Mouse (Mus musculus): ENCODE results near the gene Astn1. TPM values are rescaled to one million over a fixed set of nuclear protein-coding genes. Genes with fewer than 3 reads are reported as not detected.
A peak's percentile ranks its signal among the peaks of the same experiment; 100 is the strongest.

The Astn1 gene
- polyA plus RNA-seq (2012; rRNA removed) = 0.03 and 0.06 TPM in 2 replicates
- 0.03 and 0.06 TPM in 2 replicates for polyA plus RNA-seq (2014; fragmentation: Nextera tagmentation; extraction: Ambion mirVana)

DNA sequence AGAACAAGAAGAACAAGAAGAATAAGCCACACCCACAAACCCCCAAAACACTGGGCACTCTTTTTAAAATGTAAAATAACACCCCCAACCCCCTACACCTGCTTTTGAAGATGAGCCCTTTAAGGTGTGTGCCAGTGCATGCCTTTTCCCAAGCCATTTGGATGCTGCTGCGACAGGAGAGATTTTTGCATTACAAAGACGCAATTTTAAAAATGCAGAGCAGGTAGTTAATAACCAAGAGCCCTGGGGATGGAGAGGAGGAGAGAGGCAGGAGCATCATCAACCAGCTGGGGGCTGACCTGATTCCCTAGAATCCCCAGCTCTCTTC lies at the start of gene Astn1:
TSS of gene Astn1 (plus strand) at position 310 of the 328 bp plus-strand sequence.
- no peaks in the 10 kb centered on the region for H3K4me1 ChIP-seq (replicated peaks; ENCODE audit: control insufficient read depth in 2 of 2, insufficient read depth in 2 of 2, low read length in 1 of 2)
- peaks cover 3% of the 10 kb centered on the region for H3K27me3 ChIP-seq (ENCODE audit: control insufficient read depth, insufficient read depth, low read length)
- no peak for ATAC-seq (ENCODE audit: insufficient read depth)
- H3K4me3 ChIP-seq (ENCODE audit: insufficient read depth in 1 of 2, low read depth in 2 of 2, low read length in 2 of 2) = no peak within 1 kb of the TSS
- H3K27ac ChIP-seq = no peak within 1 kb of the TSS
- no peak within 1 kb of the TSS for H3K9ac ChIP-seq (replicated peaks)
- TF ChIP-seq CTCF (IDR thresholded peaks at IDR 0.05; ENCODE audit: low read depth) = no peak
- TF ChIP-seq EP300 (IDR thresholded peaks at IDR 0.05; ENCODE audit: low read depth) = no peak
- no peak for DNase-seq (ENCODE audit: low read depth in 3 of 3, low spot score in 3 of 3)
- peak within 1 kb of the TSS; percentile 2; the same call in 1 of the 2 replicates for H3K4me2 ChIP-seq (ENCODE audit: low read depth)
- WGBS (ENCODE audit: insufficient replicate concordance) = 0% methylated on average over 2 of the region's 2 CpGs
- no peaks in the 10 kb centered on the region for H3K36me3 ChIP-seq (replicated peaks; ENCODE audit: control insufficient read depth, insufficient read depth, low read depth)
- H3K9me3 ChIP-seq (ENCODE audit: control insufficient read depth, low read length) = no peaks in the 10 kb centered on the region

DNA sequence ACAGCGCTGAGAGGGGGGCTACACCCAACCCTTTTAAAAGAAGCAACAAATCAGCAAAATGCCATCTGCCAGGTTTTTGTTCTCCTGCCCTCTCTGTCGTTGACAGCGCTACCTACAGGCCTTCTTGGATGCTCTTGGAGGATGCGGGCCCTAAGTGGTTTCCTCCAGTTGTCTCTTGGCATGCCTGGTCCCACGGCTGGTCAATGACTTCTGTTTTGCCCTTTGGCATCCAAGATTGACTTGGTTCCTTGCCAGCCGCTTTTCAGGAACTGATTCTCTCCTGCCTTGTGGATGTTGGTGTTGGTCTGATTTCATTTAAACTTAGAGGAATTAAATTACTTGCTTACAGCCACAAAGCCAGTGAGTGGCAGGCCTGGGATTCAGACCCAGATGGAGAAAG lies 38.7 kb upstream of the Astn1 start:
- no peak for DNase-seq (ENCODE audit: low read depth in 3 of 3, low spot score in 3 of 3)
- H3K4me2 ChIP-seq (ENCODE audit: low read depth) = no peak overlapping the region
- H3K36me3 ChIP-seq (replicated peaks; ENCODE audit: control insufficient read depth, insufficient read depth, low read depth) = no peaks in the 10 kb centered on the region
- no peak for ATAC-seq (ENCODE audit: insufficient read depth)
- H3K27ac ChIP-seq = no peak overlapping the region
- WGBS (ENCODE audit: insufficient replicate concordance) = 64% methylated on average over 6 of the region's 6 CpGs
- H3K9ac ChIP-seq (replicated peaks) = no peak overlapping the region
- no peak for TF ChIP-seq CTCF (IDR thresholded peaks at IDR 0.05; ENCODE audit: low read depth)
- no peak for TF ChIP-seq EP300 (IDR thresholded peaks at IDR 0.05; ENCODE audit: low read depth)
- H3K4me3 ChIP-seq (ENCODE audit: insufficient read depth in 1 of 2, low read depth in 2 of 2, low read length in 2 of 2) = no peak overlapping the region
- no peaks in the 10 kb centered on the region for H3K27me3 ChIP-seq (ENCODE audit: control insufficient read depth, insufficient read depth, low read length)
- H3K4me1 ChIP-seq (replicated peaks; ENCODE audit: control insufficient read depth in 2 of 2, insufficient read depth in 2 of 2, low read length in 1 of 2) = no peaks in the 10 kb centered on the region
- H3K9me3 ChIP-seq (ENCODE audit: control insufficient read depth, low read length) = no peaks in the 10 kb centered on the region

GRCm38 (mm10) chr1:158328126-158328525 lies 33.9 kb upstream of the Astn1 start:
- Histone ChIP-seq H3K9ac (replicated peaks) (no peak overlapping the region), H3K4me2 (ENCODE audit: low read depth) (no peak overlapping the region), H3K27me3 (ENCODE audit: control insufficient read depth, insufficient read depth, low read length) (no peaks in the 10 kb centered on the region), H3K4me1 (replicated peaks; ENCODE audit: control insufficient read depth in 2 of 2, insufficient read depth in 2 of 2, low read length in 1 of 2) (no peaks in the 10 kb centered on the region), H3K4me3 (ENCODE audit: insufficient read depth in 1 of 2, low read depth in 2 of 2, low read length in 2 of 2) (no peak overlapping the region), H3K36me3 (replicated peaks; ENCODE audit: control insufficient read depth, insufficient read depth, low read depth) (no peaks in the 10 kb centered on the region), H3K27ac (no peak overlapping the region), H3K9me3 (ENCODE audit: control insufficient read depth, low read length) (no peaks in the 10 kb centered on the region)
- no peak for DNase-seq (ENCODE audit: low read depth in 3 of 3, low spot score in 3 of 3)
- 42% methylated on average over 5 of the region's 5 CpGs for WGBS (ENCODE audit: insufficient replicate concordance)
- ATAC-seq (ENCODE audit: insufficient read depth) = no peak
- TF ChIP-seq EP300 (IDR thresholded peaks at IDR 0.05; ENCODE audit: low read depth) = no peak
- TF ChIP-seq CTCF (IDR thresholded peaks at IDR 0.05; ENCODE audit: low read depth) = no peak

DNA sequence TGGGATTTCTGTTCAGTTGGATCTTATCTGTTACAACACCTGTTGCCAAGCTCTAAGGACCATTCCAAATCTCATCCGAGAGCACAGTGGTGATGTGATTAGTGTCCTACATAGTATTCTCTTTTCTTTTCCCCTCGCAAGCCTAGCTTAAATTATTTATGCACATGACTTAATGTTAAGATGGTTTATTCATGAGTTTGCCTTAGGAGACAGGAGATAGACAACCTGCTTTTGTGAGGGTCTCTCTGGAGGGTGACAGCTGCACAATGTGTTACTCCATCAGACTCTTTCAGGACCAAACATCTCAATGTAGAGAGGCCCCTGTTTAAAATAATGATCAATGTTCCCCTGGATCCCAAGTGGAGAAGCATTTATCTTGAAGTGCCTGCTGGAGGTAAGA lies 33.2 kb upstream of the Astn1 start:
- no peaks in the 10 kb centered on the region for H3K9me3 ChIP-seq (ENCODE audit: control insufficient read depth, low read length)
- H3K4me2 ChIP-seq (ENCODE audit: low read depth) = no peak overlapping the region
- H3K9ac ChIP-seq (replicated peaks) = no peak overlapping the region
- no peak overlapping the region for H3K27ac ChIP-seq
- DNase-seq (ENCODE audit: low read depth in 3 of 3, low spot score in 3 of 3) = no peak
- ATAC-seq (ENCODE audit: insufficient read depth) = no peak
- H3K4me1 ChIP-seq (replicated peaks; ENCODE audit: control insufficient read depth in 2 of 2, insufficient read depth in 2 of 2, low read length in 1 of 2) = no peaks in the 10 kb centered on the region
- no peak for TF ChIP-seq EP300 (IDR thresholded peaks at IDR 0.05; ENCODE audit: low read depth)
- TF ChIP-seq CTCF (IDR thresholded peaks at IDR 0.05; ENCODE audit: low read depth) = no peak
- WGBS (ENCODE audit: insufficient replicate concordance) = 66% methylated on average over 2 of the region's 2 CpGs
- no peaks in the 10 kb centered on the region for H3K36me3 ChIP-seq (replicated peaks; ENCODE audit: control insufficient read depth, insufficient read depth, low read depth)
- no peaks in the 10 kb centered on the region for H3K27me3 ChIP-seq (ENCODE audit: control insufficient read depth, insufficient read depth, low read length)
- no peak overlapping the region for H3K4me3 ChIP-seq (ENCODE audit: insufficient read depth in 1 of 2, low read depth in 2 of 2, low read length in 2 of 2)

DNA sequence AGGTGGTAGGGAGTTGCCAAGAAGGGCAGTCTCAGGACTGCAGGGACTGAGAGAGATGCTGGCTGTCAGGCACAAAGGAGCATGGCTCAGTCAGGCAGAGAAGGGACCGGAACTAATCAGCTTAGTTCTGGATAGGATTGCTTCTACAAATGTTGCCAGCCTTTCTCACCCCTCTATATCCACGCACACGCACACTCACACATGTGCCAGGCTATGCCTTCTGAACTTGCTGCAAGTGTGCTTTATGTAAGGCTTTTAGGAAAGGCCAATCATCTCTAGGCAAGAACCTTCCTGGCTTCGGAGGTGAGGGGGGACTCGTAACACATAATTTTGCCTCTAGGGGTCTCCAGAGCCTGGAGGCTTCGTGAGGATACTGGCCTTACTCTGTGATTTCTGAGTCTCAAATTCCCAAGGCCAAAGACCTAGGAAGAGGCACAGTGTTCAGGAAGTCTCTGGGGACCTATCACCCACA lies 18.8 kb upstream of the Astn1 start:
- no peak overlapping the region for H3K4me3 ChIP-seq (ENCODE audit: insufficient read depth in 1 of 2, low read depth in 2 of 2, low read length in 2 of 2)
- no peak overlapping the region for H3K27ac ChIP-seq
- 56% methylated on average over 6 of the region's 6 CpGs for WGBS (ENCODE audit: insufficient replicate concordance)
- ATAC-seq (ENCODE audit: insufficient read depth) (no peak), DNase-seq (ENCODE audit: low read depth in 3 of 3, low spot score in 3 of 3) (no peak)
- no peak overlapping the region for H3K4me2 ChIP-seq (ENCODE audit: low read depth)
- no peak for TF ChIP-seq CTCF (IDR thresholded peaks at IDR 0.05; ENCODE audit: low read depth)
- TF ChIP-seq EP300 (IDR thresholded peaks at IDR 0.05; ENCODE audit: low read depth) = no peak
- no peaks in the 10 kb centered on the region for H3K9me3 ChIP-seq (ENCODE audit: control insufficient read depth, low read length)
- no peaks in the 10 kb centered on the region for H3K27me3 ChIP-seq (ENCODE audit: control insufficient read depth, insufficient read depth, low read length)
- no peak overlapping the region for H3K9ac ChIP-seq (replicated peaks)
- no peaks in the 10 kb centered on the region for H3K36me3 ChIP-seq (replicated peaks; ENCODE audit: control insufficient read depth, insufficient read depth, low read depth)
- H3K4me1 ChIP-seq (replicated peaks; ENCODE audit: control insufficient read depth in 2 of 2, insufficient read depth in 2 of 2, low read length in 1 of 2) = no peaks in the 10 kb centered on the region
